Mouse (Mus musculus): ENCODE data around the gene Rsg1.

Gene Rsg1

DNA sequence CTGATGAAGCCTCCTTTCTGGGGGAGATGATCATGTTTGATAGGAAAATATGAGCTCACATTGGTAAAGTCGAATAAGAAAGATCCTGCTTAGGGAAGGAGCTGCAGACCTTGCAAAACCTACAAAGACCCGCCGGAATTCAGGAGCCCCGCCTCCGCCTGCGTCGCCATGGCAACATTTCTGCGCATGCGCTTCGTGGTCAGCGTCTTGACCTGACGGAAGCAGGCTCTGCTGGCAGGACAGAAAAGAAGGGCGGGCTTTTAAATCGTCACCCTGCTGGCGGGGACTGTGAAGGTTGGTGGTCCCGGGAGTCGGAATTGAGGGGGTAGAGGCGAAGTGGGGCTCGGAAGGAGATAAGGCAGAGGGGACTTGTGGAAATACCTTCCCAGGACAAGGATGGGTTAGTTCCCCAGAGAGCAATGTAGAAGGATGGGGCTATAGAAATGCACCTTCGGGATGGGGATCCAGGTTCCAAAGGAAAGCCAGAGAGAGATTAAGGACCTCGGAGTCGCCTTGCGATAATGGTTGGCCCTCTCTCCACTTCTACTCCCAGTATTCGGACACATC, at the start of gene Rsg1:
Gene Rsg1 (plus strand): TSS at position 187 of the 567 bp plus-strand sequence.
- DNase-seq (ENCODE audit: low spot score in 2 of 2) = peak; percentile 94 to 95

DNA sequence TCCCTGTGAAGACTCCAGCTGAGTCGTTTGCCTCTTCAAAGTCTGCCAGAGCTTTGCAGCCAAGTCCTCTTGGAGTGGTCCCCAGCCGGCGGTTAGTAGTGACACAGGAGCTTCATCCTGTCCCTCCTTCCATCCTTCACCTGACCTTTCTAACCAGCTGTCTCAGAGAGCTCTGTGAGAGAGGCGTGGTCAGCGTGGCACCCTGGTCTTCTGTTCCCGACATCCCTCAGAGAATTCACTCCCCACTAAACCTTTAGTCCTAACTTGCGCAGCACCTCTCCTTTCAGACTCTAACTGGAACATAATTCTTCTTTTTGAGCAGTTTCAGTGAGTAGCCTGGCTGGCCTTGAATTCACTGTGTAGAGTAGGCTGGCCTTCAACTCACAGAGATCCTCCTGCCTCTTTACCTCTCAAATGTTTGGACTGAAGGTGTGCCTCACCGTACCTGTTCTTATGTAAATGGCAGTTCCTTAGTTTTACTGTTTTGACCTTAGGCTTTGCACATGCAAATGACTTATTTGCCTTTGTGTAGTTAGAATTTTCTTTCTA, 47.9 kb upstream of the Rsg1 start:
- DNase-seq (ENCODE audit: low spot score in 2 of 2) = no peak

DNA sequence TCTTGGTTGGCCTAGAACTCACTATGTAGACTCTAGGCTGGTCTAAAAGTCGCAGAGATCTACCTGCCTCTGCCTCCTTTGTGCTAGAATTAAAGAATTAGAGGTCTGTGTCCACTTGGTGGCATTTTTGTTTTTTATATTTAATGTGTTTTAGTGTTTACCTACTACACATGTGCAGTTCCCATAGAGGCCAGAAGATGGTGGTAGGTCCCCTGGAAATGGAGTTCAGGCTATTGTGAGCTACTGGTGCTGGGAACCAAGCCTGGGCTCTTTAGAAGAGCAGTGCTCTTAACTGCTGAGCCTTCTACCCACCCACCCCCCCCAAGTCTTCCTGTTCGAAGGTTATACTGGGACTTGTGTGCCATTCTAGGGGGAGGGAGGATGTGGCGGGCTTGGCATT, 46.6 kb upstream of the Rsg1 start:
- no peak for DNase-seq (ENCODE audit: low spot score in 2 of 2)

DNA sequence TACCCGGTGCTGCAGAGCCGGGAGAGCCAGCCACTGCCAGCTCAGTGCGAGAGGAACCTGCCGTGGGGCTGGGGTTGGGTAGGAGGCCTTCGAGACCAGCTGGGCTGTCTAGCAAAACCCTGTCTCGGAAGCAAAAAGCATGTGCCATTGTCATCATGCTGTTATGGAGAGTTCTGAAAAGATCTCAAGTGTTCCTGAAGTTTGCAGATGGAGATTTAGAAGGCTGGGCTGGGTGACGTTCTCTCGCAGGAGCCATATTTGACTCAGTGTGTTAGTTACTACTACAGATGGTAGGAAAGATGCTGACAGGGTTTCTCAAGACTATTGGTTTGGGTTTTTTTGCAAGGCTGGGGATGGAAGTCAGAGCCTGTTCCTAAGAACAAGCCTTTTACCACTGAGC, 41.6 kb upstream of the Rsg1 start:
- no peak for DNase-seq (ENCODE audit: low spot score in 2 of 2)

DNA sequence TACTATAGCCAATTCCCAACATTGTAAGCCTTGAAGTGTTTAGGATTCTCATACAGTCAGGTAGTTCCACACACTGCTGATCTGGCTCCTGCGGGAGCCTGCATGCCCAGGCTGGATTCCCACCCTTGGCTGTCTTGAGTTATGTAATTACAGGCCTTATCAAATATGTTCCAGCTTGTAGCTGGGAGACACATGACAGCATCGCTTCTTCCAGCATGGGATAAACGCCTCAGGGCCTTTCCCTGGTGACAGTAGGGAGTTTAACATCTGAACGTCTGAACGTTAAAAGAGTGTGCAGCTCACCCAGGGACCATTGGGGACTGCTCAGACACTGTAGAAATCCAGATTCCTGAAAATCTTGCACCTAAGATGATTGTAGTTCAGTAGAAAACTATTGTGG, 38.0 kb upstream of the Rsg1 start:
- no peak for DNase-seq (ENCODE audit: low spot score in 2 of 2)

DNA sequence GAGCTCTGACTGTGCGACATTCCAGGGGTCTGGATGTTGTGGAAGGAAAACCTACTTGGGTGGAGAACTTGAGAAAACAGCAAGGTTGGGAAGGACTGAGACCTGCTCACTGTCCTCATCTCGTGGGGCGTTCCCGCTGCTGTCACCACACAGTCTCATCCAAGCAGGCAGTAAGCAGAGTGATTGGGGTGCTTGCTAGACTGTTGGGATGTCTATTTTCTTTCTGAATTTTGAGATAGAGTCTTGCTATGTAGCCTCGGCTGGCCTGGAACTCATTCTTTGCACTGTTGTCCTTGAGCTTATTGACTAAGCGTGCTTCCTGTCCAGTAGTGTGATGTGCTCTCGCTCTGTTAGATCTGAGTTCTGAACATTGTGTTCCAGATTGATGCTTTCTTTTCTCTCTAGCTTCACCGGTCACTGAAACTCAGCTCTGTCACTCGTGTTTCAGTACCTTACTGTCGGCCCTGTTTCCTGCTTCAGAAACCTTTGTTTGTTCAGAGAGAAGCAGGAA, 37.4 kb upstream of the Rsg1 start:
- no peak for DNase-seq (ENCODE audit: low spot score in 2 of 2)

DNA sequence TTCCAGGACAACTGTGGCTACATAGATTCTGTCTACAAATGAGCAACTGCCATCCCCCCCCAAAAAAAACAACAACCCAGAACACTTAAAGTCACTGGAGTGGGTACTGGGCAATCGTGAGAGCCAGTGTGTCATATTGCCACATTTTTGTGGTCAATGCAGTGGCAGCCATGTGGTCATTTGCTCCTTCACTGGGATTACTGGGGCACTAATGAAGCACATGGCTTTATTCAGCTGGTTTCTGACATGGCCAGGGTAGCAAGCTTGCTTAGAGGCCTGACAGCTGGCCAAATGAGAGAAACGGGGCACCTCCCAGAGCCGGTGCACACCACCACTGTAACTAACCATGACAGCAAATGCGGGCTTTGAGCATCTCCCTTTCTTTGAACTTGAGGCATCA, 35.3 kb upstream of the Rsg1 start:
- no peak for DNase-seq (ENCODE audit: low spot score in 2 of 2)

DNA sequence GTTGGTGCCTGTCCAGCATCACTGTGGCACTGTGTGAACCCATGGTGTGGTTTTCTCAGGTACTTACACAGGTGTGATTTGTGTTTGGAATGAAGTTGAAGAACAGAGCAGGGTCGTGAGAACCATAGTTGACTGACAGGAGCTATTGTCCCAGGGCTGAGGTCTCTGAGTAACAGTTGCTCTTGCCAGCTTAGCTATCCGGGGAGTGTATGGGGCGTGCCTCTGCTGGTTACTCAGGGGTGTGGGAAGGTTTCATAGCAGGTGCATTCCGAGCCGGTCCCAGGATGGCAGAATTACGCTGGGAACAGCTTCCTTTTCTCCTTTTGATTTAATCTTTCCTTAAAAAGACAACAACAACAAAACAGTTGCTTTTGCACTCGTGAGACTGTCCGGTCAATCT, 32.9 kb upstream of the Rsg1 start:
- no peak for DNase-seq (ENCODE audit: low spot score in 2 of 2)

DNA sequence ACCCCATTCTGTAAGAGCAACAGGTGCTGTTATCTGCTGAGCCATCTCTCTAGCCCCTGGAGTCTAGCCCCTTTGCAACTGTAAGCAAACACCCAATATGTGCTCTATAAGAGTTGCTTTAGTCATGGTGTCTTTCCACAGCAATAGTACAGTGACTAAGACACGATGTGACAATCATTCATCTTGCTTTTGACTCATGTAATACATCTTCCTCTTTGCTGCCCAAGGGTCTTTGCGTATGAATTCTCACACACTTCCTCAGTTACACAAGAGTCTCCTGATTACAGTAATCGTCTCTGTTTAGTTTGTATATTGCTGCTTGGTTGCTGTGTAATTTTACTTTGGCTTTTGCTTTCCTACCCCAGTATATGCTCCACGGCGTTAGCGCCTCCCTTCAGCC, 31.8 kb upstream of the Rsg1 start:
- no peak for DNase-seq (ENCODE audit: low spot score in 2 of 2)

DNA sequence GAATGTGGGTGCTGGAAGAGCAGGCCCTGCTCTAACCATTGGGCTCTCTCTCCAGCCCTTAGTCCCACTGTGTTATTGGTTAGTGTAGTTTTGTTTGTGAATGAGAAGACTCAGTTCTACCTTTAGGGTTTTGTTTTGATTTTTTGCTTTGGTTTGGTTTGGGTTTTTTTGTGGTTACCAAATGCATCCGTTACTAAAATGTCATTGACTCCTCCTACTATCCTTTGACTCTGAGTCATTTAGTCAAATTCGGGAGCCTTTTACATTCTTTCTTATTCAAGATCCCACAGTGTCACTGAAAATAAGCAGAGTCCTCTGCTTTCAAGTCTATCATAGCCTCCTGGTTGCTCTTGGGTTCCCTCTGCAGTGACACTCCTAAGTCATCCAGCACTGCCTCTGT, 29.8 kb upstream of the Rsg1 start:
- no peak for DNase-seq (ENCODE audit: low spot score in 2 of 2)

DNA sequence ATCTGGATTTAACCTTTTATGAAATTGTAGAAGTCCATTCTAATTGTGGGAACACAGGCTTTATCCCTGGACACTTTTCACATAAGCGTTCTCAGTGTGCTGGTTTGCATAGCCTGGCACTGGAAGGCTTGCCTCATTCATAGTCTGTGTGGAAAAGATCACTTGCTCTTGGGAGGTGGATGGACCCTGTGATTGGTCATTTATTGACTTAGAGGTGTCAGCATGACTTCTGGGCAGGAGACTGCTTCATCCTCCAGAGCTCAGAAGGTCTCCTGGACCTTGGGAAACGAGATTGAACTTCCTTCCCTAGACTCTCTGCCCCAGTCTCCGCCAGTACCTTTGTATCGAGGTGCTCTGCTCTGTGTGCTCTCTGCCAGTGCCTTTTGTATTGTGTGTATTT, 29.3 kb upstream of the Rsg1 start:
- no peak for DNase-seq (ENCODE audit: low spot score in 2 of 2)

DNA sequence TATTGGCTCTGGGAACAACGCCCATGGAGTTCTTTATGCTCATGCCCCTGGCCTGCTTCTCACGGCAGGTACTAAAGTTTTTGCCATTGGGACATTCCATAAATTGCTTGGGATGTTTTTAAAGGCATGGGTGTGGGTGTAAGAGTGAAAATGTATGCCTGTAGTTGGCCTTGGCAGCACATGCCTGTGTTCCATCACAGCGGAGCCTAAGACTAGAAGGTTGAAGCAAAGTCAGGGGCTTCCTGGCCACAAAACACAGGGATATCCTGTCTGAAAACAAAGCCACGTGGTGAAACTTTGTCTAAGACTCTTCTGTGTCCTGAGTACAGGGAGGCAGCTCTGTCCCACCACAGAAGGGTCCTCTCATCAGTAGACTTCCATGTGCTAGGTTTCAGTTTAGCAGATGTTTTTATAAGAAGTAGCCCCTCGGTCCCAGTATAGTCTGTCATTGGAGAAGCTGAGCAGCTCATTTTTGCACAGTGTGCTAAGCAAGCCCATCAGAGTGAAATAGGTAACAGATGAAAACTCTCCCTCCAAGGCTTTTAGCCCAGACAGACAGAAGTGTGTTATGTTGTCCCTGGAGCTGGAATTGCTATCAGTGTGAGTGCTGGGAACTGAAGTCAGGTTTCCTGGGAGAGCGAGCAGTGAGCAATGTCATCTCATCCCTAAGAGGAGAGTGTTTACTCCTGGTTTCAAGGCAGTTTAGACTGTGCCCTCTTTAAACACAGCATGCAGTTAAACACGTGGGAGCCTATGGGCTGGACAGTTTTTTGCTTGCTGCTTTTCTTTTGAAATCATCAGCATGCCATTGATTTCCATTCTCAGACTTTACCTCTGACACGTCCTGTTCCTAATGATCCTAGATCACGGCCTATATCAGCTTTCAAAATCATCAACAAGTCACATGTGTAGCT, 26.6 kb upstream of the Rsg1 start:
- DNase-seq (ENCODE audit: low spot score in 2 of 2) = no peak

DNA sequence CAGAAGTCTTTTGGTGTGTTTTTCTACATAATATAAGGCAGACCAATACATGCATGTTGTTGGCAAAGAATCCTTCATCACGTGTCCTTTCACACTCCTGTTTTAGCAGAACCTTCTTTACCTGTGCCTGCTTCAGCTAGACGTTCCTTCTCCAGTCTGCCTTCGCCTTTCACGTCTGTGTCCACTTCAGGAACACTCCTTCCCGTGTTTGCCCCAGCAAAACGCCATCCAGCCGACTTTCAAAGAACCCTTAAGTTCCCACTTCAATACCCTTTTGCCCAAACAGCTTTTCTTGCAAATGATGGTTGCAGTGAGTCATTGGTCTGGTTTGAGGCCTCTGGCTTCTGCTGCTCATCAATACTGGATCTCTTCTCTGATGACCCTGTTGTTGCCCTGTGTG, 22.5 kb upstream of the Rsg1 start:
- no peak for DNase-seq (ENCODE audit: low spot score in 2 of 2)

DNA sequence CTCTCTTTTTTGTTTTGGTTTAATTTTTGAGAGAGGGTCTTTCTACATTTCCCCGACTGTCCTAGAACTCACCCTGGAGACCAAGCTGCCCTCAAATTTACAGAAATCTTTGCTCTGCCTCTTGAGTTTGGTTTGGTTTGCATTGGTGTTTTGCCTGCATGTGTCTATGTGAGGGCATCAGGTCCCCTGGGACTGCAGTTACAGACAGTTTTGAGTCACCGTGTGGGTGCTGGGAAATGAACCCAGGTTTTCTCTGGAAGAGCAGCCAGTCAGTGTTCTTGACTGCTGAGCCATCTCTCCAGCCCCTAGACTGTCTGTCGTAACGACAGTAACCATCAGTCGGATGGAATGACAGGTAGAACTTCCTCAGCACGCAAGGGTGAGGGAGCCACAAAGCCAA, 19.2 kb upstream of the Rsg1 start:
- DNase-seq (ENCODE audit: low spot score in 2 of 2) = no peak

DNA sequence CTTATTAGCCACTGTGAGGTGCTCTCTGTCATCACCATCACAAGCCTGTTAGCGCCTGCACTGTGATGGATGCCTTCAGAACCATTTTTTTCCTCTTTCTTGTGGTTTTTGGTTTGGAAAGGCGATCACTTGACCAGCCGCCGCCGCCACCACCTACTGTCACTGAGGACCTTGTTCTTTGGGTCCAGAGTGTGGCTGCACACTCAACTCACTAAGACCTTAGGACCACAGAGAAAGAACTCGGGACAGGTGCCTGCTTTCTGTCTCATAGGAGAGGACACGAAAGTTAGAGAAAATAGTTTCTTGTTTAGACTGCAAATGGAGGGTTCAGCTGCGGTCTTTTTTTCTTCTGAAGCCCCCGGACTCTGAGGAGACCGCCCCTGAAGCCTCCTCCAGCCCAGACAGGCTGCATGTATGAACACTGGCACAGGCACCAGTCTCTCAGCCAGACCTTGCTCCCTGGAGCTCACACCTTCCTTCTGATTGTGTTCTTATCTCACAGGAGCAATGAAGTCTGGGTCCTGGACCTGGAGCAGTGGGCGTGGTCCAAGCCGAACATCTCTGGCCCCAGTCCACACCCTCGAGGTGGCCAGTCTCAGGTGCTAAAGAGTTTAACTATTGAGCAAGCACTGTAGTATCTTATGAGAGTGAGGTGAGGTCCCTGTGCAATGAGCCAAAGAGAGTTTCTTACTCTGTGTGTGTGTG, 16.6 kb upstream of the Rsg1 start:
- no peak for DNase-seq (ENCODE audit: low spot score in 2 of 2)

DNA sequence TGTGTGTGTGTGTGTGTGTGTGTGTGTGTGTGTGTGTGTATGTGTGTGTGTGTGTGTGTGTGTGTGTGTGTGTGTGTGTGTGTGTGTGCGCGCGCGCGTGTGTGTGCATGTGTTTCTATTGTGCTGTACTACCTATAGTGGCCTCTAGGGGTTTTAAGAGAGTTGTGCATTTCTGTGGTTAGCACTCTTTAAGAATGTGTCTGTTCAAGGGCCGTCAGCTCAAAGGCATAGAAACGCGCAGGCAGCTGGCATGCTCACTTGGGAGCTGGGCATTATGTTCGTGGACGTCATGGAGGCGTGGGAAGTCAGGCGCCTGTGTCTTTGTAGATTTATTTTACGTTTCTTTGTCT, 16.1 kb upstream of the Rsg1 start:
- DNase-seq (ENCODE audit: low spot score in 2 of 2) = no peak

DNA sequence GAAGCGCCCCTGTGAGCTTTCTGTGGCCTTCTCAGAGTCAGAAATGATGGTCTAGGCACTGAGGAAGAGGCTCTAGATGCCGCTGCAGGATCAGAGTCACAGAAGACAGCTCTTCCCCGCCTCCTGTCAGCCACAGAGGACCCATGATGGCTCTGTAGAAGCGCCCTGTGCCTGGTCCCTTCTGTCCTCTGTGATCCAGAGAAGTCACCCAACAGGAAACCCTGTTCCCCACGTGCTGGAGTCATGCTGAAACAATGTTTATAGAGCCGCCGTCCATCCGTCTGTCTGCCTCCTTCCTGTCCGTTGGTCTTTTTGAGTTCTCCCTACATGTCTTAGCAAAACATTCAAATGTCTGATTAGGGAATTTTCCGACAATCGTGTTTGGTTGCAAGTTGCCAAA, 12.8 kb upstream of the Rsg1 start:
- DNase-seq (ENCODE audit: low spot score in 2 of 2) = no peak

DNA sequence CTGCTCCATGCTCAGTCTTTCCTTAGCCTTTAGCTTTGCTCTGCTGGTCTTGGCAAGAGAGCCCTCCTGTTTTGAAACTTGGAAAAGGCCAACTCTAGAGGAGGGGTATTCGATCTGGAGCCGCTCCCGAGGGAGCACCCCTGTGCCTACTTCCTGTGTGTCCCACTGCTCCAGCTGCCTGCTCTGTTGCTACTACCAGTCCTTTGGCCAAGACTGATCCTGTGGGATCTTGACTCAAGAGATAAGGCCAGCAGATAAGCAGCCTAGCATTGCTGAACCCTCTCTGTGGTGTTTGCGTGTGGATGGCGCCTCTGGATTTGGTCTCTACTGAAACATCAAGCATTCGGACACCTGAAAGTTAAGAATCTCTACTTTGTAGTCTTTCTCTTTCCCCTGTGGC, 11.6 kb upstream of the Rsg1 start:
- no peak for DNase-seq (ENCODE audit: low spot score in 2 of 2)

DNA sequence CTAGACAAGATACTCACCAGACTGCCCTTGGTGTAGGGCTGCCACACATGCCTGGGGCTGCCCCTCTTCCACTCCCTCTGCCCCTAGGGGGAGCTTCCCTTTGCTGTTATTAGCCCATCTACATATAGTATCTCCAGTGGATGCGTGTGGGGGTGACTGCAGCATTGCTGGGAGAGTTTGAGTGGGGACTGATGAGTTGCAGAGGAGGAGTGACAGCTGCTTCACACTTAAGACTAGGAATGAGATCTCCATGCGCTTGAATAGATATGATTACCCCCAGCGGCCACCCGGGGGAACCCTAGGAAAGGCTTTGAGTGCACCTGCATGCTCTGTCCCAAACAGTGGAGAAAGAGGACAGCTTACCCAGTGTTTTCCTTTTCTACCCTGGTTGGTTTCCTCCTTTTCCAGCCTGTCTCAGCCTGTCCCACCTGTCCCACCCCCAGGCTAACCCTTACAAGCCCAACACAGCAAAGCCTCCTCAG, 9.1 kb upstream of the Rsg1 start:
- peak; percentile 36 to 48 for DNase-seq (ENCODE audit: low spot score in 2 of 2)

DNA sequence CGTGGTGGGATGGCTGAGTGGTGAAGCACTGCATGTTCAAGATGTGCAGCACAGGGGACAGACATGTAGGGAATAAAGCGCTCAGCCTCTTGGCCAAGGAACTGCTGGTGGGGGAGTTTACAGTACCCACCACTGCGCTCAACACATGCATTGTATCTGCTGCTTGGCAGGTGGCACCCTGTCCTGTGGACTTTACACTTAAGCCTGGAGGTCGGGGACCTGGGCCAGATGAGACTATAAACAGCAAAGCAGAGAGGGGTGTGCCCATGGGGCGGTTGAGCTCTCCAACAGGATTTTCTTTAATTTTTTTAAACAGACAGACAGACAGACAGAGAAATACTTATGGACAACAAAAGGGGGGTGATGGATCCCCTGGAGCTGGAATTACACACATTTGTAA, 6.7 kb upstream of the Rsg1 start:
- no peak for DNase-seq (ENCODE audit: low spot score in 2 of 2)

DNA sequence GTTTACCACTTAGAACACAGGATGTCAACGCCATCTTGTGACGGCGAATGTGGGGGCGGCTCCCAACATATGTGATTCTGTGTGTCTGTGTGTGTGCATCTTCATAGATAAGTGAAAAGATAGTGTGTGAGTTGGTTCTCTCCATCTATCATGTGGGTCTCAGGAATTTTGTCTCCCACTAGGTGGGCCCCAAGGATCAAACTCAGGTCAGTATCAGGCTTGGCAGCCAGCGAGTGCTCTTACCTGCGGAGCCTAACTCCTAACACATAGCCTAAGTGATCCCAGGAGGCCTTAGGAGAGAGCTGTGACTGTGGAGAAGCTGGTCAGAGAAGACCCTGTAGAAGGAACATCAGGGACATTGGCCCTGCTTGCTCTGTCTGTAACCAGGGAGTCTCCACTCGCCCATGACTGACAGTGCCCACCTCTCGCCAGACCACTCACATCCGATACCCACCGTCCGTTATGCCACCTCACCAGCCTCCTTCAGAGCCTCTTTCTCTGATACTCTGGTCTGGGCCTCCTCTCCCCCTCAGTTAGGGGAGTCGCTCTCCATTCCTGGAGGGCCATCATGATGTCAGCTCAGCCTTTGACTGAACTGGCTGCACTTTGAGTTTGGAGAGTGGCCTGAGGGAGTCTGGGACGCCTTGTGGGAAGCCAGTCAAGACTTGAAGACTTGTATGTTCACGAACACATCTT, 3.1 kb upstream of the Rsg1 start:
- no peak for DNase-seq (ENCODE audit: low spot score in 2 of 2)

DNA sequence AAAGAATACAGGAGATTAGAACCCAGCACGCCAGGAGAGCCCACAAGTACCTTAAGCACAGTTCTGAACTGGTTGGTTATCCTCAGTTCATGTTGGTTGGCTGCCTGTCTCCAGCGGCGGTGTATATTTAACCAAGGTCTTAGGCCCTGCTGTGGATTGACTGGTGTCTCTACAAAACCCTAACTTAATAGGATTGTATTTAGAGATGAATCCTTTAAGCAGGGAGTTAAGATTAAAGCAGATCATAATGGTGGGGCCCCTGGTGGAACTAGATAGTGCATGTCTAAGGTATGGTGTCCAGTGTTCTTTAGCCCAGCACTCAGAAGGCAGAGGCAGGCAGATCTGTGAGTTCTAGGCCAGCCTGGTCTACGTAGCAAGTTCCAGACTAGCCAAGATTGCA, 2.1 kb upstream of the Rsg1 start:
- no peak for DNase-seq (ENCODE audit: low spot score in 2 of 2)

Measured in frontal cortex, postnatal 36 days (tissue).